Mouse (Mus musculus) mouse embryonic stem cell (cell line): ENCODE results near the gene Stfa2l1.
"Not testable (repeated sequence)": the region's sequence is repeated elsewhere in the genome, so short reads cannot be mapped to it uniquely, and the experiment has no call there.

Source experiments
- in situ Hi-C, 2 experiments: fragments of 300-500 bp; cut with MboI; formaldehyde crosslinking; loops; 1 replicate in 1 of 2; 3 replicates in 1 of 2; pipeline ENCODE4 v1.14.3; 2019 to 2020; ENCODE audit warnings: low sequenced_read_pairs in 2 of 2, low pct_unique_long_range_greater_than_20kb in 1 of 2, mixed read lengths in 1 of 2; ENCODE audit not compliant: unreplicated experiment in 1 of 2

Gene Stfa2l1

GRCm38 (mm10) chr16:36156402-36156975 lies at the start of gene Stfa2l1:
Stfa2l1 (plus strand) TSS chr16:36156811.
- in situ Hi-C loops, result no loop called here

- in situ Hi-C loops, result not testable (repeated sequence)
Observed at GRCm38 (mm10) chr16:36111486-36111885, 45.1 kb upstream of the Stfa2l1 start.

GRCm38 (mm10) chr16:36115751-36116150 lies 40.9 kb upstream of the Stfa2l1 start:
- in situ Hi-C loops, result not testable (repeated sequence)

- in situ Hi-C loops, result no loop called here
Observed at GRCm38 (mm10) chr16:36128092-36128491, 28.5 kb upstream of the Stfa2l1 start.

GRCm38 (mm10) chr16:36131141-36131540 lies 25.5 kb upstream of the Stfa2l1 start, which contains the start of gene Csta1:
Csta1 (minus strand) TSS chr16:36131241.
- in situ Hi-C loops, result no loop called here

DNA sequence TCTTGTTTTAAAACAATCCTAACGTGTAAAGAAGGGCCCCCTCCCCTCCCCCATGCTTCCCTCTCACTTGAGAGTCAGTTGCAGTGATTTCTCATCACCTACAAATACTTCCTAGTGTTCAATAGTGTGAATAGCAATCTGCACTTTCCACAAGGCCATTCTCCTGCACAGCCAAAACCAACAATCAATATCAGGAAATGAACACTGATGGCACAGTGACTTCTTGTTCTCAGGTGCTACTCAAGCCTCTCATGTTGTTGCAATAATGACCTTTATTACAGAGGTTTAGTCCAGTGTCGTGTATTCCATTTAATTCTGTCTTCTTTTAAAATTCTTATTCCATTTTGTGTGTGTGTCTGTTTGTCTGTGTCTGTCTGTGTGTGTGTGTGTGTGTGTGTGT lies 18.4 kb upstream of the Stfa2l1 start:
- in situ Hi-C loops, result no loop called here

GRCm38 (mm10) chr16:36167841-36168240 lies 11.2 kb downstream of the Stfa2l1 start:
- in situ Hi-C loops, result not testable (repeated sequence)

DNA sequence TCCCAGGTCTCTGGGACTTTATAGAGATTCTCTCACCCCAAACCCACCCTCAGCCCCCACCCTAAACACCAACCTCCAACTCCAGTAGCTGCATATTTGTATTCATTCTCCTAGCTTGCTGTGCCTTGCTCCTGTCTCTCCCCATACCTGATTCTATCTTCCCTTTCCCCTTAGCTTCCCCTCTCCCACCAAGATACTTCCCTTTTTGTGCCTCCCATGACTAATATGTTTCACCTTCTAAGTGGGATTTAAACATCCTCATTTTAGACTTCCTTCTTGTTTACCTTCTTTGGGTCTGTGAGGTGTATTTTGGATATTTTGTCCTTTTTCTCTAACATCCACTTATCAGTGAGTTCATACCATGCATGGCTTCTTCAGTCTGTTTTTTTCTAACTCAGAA lies 19.5 kb downstream of the Stfa2l1 start:
- in situ Hi-C loops, result no loop called here

- in situ Hi-C loops, result no loop called here
Observed at GRCm38 (mm10) chr16:36179910-36180309, 23.3 kb downstream of the Stfa2l1 start.

- in situ Hi-C loops, result not testable (repeated sequence)
Observed at GRCm38 (mm10) chr16:36183912-36184311, 27.3 kb downstream of the Stfa2l1 start, which contains the start of gene Gm5483. Gm5483 (plus strand) TSS chr16:36184212.

DNA sequence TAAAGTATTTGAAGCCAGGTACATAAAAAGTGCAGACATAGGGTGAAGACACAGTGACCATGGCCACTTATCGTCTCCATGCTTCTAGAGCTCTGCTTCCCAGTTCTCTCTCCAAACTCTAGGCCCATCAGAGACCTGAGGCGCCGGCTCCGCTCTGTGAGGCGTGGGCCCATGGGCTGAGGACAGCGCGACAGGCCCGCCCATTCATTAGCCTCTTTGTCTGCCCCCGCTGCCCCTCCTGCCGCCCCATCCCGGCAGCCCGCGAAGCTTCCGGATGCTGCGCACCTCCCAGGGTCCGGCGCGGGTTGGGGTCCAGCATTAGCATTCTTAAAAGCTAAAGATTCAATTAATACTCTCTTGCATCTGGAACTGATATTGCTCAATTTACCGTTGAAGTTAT lies 42.6 kb downstream of the Stfa2l1 start:
- in situ Hi-C loops, result no loop called here

DNA sequence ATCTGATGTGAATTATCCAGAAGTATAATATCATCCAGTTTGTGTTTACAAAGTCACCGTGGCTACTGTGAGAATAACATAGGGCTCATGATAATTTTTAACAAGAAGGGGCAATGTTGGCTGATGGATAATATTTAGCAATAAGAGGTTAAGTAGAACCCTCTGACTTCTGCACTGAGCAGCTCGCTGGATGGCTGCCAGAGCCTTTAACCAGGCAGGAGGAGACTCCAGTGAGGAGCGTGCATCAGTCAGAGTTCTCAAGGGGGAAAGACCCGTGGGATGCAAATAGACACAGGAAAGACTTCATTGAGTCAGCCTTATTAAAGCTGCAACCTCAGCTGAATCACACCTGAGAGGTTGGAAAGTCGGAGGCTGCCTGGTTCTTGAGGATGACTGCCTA lies 47.2 kb downstream of the Stfa2l1 start:
- in situ Hi-C loops, result loop anchor here in 1 of 2 experiments (25.0 kb wide), 1 partner anchor 233 kb away; no protein-coding TSS in a partner anchor

- in situ Hi-C loops, result loop anchor here in 1 of 2 experiments (25.0 kb wide), 1 partner anchor 232 kb away; no protein-coding TSS in a partner anchor
Observed at GRCm38 (mm10) chr16:36205684-36206083, 49.1 kb downstream of the Stfa2l1 start.

- in situ Hi-C loops, result loop anchor here in 1 of 2 experiments (25.0 kb wide), 1 partner anchor 227 kb away; no protein-coding TSS in a partner anchor
Observed at GRCm38 (mm10) chr16:36209967-36210453, 53.4 kb downstream of the Stfa2l1 start, which contains the start of gene Gm5416. Gm5416 (plus strand) TSS chr16:36210403.
